Mouse (Mus musculus) inflammation-experienced regulatory T-cells, adult 6 months (primary cell): ENCODE results near the gene Ssr1. TPM values are rescaled to one million over a fixed set of nuclear protein-coding genes. Genes with fewer than 3 reads are reported as not detected.

Source experiments
- ATAC-seq: one replicate; pipeline ENCODE4 v1.8.0; 2017
- polyA plus RNA-seq, 3 experiments: library from polyadenylated mRNA; unstranded; fragments of 100-300 nt; shearing (Covaris generic); gene quantifications; one replicate each; pipeline ENCODE4 v1.2.1; 2017

Ssr1 gene
- polyA plus RNA-seq, 3 experiments from 2014 or later = 90.4 to 169 (median 97.7) TPM

GRCm38 (mm10) chr13:37979506-37979905, 14.5 kb downstream of the Ssr1 start:
- no peak for ATAC-seq

GRCm38 (mm10) chr13:37974731-37975130, 19.3 kb downstream of the Ssr1 start:
- ATAC-seq = no peak

DNA sequence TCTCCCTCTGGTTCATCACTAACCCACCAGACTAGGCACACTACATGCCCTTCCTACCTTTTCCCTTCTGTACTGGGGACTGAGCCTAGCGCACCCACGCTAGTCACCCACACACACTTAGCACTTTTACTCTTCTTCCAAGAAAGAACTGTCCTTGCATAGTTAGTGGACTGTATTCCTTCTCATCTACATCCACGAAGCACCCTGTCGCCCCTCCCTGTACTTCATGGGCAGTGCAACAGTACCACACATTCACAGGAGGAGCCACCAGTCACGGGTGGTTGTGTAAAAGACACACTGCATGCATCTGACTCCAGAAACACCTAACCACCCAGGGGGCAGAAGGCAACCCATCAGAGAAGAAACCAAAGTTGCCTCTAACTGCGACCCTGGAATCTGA, 20.0 kb downstream of the Ssr1 start:
- ATAC-seq = no peak

DNA sequence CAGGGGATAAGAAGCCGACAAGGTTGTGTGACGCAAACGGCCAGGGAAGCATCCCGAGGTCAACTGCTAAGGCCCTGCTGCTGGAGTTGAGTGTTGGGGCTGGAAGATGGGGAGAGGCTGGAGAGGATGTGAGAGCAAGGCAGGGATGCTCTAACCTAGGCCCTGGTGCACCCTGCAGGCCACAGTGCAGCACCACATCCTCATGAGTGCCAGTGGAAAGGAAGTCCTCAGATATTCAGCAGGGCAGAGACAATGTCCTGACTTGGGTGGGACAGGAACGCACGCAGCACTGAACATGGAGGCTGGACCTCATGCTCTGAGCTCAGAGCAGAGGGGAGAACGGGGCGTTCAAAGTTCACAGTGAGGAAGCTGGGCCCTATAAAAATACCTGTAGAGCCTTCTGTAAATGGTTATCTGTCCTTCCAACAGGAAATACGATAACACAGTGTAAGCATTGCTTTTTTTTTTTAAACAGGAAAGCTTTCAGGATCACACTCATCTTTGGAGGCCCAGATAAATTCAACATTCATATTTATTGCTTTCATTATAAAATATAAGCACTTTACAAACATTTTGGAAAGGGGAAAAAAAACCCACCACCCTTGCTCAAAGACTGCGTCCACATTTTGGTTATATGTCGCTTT, 23.0 kb downstream of the Ssr1 start:
- ATAC-seq = no peak

- ATAC-seq = no peak
These were observed 24.0 kb downstream of the Ssr1 start for GRCm38 (mm10) chr13:37969988-37970387.

DNA sequence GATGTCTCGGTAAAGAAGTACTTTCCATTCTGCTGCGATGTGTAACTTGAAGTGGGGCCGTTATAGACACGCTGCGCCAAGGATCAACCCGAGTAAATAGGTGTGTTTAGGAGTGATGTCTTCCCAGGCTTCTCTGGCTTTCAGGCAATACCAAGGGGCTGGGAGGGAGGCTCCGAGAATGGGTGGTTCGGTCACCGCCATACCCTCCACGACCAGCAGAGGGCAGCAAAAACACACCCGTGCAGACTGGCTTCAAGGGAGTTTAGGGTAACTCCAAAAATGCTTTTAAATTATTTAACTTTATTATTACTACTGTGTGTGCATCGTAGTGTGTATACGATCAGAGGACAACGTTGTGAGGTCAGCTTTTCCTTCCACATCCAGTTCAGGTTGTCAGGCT, 24.7 kb downstream of the Ssr1 start:
- ATAC-seq = peak; percentile 89

GRCm38 (mm10) chr13:37967565-37967964, 26.5 kb downstream of the Ssr1 start:
- no peak for ATAC-seq

DNA sequence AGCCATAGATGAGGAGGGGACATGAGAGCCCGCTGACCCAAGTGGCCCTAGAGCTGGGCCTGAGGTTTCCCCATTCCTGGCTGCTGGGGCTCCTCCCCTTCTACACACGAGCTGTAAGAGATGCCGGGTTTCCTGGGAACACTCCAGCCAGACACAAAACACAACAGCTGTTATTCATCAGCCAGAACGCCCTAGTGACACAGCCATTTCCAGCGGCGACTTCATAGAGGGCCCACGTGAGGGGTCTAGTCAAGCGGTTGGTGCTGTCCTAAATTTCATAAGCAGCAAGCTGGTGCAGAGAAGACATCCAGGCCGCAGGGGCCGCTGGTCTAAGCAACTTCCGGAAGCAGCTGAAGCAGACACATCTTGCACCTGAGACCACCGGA, 27.0 kb downstream of the Ssr1 start:
- no peak for ATAC-seq

DNA sequence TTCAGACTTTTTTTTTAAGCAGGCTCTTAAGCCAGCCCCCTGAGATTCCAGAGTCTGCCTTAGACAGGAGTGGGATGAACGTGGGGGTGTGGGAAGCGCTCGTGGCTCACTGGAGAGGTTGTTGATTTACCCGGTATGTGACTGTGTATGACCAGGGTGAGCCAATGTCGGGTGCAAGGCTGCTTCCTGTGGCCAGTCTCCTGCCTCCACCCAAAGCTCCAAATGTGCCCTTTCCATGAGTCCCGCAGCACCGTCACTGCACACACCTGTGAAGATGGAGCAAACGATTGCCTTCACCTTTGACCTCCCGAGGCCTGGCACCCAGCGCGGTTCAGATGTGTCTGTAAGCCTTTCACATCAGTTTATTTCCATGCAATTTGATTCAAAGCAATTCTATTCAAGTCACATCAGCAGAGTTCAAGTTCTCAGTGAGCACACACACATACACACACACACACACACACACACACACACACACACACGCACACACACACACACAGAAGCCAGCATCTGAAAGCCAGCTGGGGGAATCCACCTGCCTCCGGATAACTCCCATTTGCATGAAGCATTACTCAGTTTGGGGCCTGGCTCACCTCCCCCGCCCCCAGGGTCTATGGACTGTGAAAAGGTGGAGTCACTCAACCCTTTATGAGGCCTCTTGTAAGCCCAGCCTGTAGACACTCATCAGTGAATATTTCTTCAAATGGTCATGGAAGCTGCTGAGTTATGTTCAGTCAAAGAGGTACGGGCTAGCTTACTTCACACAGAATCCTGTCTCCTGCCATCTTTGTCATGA, 27.6 kb downstream of the Ssr1 start:
- no peak for ATAC-seq

DNA sequence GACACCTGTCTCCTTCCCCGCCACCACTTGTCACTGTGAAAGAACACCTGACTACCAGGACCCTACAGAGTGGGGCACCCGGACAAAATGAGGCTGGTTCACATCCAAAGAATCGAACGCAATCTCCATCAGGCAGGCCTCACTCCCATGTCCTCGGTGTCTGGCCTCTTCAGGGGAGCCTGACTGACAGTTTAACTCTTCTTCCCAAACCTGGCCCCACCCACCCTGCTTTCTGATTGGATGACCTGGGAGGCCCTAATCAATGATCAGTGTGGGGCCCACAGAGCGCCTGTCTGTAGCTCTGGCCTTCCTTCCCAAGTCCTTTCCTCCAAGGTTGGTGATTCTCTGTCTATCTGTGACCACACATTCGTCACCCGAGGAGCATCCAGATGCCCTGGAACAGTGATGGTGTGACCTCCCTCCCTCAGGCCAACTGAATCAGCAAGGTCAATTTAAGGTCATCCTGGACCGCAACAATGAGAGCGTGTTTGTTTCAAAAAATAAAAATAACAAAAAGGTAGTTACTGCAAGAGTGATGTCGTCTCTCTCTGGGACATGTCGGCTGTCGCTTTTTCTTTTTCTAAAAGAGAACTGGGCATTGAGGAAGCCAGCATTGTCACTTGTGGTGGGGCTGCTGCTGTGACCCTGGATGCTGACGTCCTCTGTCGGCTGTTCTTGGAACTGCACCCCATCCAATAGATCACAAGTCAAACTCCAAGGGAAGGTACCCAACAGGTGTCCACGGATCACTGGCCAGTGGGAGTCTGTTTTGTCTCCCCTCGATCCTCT, 28.7 kb downstream of the Ssr1 start:
- ATAC-seq = no peak

DNA sequence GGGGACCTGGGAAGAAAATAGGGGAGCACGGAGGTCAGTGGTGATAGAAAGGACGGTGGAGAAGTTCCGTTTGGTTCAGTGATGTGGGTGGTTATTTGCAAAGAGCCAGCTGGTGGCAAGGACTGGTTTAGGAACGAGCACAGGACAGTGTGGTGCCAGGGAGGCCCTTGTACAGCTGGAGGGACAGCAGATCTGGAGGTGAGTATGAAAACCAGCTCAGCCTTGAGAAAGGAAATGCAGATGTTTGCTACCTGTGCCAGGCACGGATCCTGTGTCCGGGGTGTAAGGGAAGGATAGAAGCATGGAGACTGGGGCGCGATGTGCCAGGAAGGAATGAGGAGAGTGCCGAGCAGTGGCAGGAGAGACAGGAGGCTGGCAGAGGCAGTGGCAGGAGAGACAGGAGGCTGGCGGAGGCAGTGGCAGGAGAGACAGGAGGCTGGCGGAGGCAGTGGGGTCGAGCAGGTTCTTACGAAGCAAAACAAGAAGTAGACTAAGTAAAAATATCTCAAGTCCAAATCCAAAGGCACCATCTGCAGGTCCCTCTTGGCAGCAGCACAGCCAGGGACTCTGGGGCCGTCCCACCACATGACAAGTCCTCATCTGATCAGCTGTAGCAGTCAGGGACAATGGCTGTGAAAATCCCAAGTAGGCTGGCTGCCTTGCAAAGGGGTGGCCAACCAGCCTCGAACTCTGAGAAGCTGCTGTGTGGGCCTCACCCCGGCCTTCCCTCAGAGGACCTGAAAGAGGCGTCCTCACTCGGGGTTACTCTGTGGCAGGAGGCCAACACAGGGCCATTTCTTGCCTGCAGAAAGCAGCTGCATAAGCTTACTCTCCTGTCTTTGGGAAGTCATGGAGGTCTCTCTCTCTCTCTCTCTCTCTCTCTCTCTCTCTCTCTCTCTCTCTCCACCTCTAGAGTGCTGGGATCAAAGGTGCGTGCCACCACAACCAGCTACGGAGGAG, 29.6 kb downstream of the Ssr1 start:
- ATAC-seq = no peak

DNA sequence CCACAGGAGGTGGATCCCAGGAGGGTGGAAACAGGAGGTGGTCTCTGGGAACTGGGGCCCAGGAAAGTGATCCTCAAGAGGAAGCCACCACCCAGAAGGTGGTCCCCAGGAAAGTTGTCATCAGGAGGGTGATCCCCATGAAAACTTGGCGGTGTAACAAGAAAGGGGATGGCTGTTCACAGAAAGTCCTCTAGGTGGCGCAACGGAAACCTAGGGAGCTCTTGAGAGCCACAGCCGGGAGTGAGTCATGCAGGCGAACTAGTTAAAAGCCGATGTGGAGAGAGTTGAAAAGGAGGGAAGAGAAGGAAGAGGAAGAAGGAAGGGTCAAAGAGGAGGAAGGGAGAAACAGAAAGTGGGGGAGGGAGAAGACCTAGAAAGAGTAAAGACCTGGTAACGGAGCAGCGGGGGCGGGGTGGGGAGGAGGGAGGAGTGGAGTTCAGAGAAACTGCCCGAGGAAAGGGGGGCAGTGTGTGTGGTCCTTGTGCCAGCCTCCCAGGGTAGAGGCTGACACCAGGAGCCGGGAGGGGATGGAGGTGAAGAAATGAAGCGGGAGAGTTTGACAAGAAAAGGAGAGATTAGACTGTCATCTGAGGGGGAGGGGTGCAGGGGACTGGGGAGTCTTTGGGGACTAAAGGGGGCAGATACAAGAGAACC, 30.5 kb downstream of the Ssr1 start:
- peak; percentile 91 for ATAC-seq

- no peak for ATAC-seq
These were observed 31.5 kb downstream of the Ssr1 start for GRCm38 (mm10) chr13:37962541-37962940.

- ATAC-seq = no peak
These were observed 34.1 kb downstream of the Ssr1 start for GRCm38 (mm10) chr13:37959936-37960335.

GRCm38 (mm10) chr13:37959239-37959907, 34.6 kb downstream of the Ssr1 start:
- ATAC-seq = no peak

DNA sequence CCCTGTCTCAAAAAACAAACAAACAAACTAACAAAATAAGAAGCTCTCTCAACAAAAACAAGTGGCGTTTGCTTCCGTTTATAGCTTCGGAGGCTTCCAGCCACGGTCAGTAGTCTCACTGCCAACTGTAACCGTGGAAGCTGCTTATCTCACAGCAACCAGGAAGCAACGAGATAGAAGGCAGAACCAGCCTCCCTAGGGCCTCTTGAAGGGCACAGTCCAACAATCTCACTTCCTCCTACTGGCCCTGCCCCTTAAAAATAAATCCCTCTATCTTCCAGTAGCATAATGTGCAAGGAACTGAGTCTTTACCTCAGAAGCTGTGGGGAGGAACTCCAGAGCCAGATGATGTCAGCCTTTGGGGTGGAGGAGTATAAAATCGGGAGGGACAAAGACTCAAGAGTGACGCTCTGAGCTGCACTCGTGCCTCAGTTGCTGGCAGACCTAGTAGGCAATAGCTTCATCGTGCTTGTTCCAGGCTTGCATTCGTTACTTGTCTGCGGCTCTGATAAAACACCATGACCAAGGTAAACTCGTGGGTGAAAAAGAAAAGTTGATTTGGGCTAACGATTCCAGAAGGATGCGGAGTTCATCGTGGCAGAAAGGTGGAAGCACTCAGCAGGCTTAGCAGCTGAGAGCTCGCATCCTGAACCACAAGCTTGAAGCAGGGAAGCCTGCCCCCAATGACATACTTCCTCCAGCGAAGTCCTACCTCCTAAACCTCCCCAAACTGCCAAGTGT, 35.3 kb downstream of the Ssr1 start:
- no peak for ATAC-seq

DNA sequence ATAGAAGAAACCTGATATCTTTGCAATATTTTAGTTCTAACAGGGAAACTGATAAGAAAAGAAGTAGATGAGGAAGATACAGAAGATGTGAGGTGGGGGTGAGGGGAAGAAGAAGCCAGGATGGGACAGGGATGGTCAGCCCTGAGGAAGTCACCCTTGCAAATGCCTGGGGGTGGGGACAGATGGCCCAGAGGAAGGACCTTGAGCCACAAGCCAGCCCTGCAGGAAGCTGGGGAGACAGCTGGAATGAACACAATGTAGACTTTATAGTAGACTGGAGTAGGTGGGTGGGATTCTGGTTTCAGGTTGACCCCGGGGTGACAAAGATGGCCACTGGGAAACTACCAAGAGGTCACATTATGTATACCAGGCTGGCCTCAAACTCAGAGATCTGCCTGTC, 39.7 kb downstream of the Ssr1 start:
- ATAC-seq = no peak

DNA sequence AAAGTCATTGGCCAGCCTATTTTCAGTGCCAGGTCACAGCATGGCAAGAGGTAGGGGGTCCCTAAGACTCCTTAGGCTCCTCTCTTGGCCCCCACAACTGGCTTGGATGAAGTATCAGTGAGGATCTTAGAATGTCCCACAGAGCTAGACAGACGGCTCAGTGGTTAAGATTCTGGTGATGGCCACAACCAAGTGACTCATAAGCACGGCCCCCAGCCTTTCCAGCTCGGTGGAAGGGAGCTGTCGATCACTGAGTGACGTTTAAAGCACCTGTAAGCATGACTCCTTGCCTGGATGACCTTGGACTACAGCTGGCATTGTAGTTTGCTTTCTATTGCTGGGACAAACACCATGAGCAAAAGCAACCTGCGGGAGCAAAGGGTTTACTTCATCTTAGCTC, 41.0 kb downstream of the Ssr1 start:
- ATAC-seq = no peak

- no peak for ATAC-seq
These were observed 47.3 kb downstream of the Ssr1 start for GRCm38 (mm10) chr13:37946734-37947133.

GRCm38 (mm10) chr13:37945392-37945791, 48.6 kb downstream of the Ssr1 start:
- no peak for ATAC-seq

DNA sequence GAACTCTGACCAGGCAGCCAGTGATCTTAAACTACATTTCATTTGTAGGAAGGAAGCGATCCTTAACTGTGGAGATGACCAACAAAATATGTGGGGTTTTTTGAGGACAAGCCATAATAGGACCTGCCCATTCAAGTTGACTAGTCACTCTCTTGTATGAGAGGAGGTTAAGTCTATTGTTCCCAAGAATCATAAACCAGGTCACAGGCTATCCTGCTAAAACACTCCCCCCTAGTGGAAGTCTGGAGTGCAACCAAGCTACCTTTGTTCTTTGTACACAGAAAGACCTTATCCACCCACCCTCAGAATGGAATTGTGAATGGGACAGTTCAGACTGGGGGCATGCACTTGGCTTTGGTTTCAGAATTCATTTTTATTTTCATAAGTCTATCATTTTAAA, 49.7 kb downstream of the Ssr1 start:
- ATAC-seq = no peak
